ENCODE assay signal across 7 mouse cellular contexts in the genomic region with DNA sequence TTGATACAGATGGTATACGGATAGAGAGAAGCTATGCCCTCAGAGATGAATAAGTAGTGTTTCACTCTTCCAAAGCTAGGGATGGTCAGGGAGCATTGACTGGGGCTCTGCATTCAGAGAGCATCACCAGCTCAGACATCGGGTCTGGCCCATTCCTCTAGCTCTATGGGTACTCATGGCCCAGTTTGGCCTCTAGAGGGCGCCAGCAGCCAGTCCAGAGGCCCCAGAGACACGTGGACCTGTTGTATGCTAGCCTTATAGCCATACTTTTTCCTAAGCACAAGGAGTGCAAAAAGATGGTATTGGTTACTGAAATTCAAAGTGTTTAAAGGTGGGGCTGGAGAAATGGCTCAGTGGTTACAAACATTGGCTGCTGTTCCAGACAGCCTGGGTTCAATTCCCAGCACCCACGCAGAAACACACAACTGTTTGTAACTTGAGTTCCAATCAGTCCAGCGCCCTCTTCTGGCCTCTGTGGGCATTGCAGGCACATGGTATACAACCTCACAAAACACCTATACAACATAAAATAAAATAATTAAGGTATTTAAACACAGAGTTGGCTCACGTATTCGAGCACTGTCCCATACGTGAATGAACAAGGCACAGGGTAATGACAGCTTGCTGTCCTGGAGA.
DNase-seq lines count a peak whose midpoint lies in the region; ATAC-seq and TF ChIP-seq lines count a peak whose summit lies in the region.

No protein-coding gene starts in this region.

- no peak overlapping the region for H3K4me2 ChIP-seq in kidney, embryonic 14.5 days (replicated peaks; ENCODE audit: low read depth, low read length)
- no peak overlapping the region for H3K4me2 ChIP-seq in hindbrain, postnatal 0 days (ENCODE audit: low read depth, low read length)

- TF ChIP-seq CTCF in hindbrain, postnatal 0 days (IDR thresholded peaks at IDR 0.05; ENCODE audit: low read depth), result peak; percentile 70

- intact Hi-C loops in gastrocnemius, postnatal 14 days (cut with DNase I; ENCODE audit: low total_unique reads), result no loop called here

- no peak overlapping the region for H3K27ac ChIP-seq in kidney, embryonic 14.5 days (ENCODE audit: low read depth, low read length)
- no peak overlapping the region for H3K27ac ChIP-seq in hindbrain, postnatal 0 days

- no peaks in the 10 kb centered on the region for H3K36me3 ChIP-seq in kidney, embryonic 14.5 days (ENCODE audit: control insufficient read depth, insufficient read depth, low read length)
- H3K36me3 ChIP-seq in hindbrain, postnatal 0 days (ENCODE audit: insufficient read depth, low read length), result no peaks in the 10 kb centered on the region

- no peaks in the 10 kb centered on the region for H3K4me1 ChIP-seq in kidney, embryonic 14.5 days (ENCODE audit: control insufficient read depth, insufficient read depth, low read length)
- H3K4me1 ChIP-seq in hindbrain, postnatal 0 days (ENCODE audit: insufficient read depth, low read length), result peaks cover 14% of the 10 kb centered on the region

- ATAC-seq in kidney, embryonic 14.5 days (ENCODE audit: low FRiP score, low TSS enrichment), result no peak
- ATAC-seq in hindbrain, postnatal 0 days, result no peak
- no peak for ATAC-seq in erythroid progenitor cell, adult 5-6 weeks (replicated peaks; ENCODE audit: low FRiP score, poor library complexity, severe bottlenecking)

- H3K9me3 ChIP-seq in kidney, embryonic 14.5 days (ENCODE audit: control insufficient read depth, low read length), result no peaks in the 10 kb centered on the region
- H3K9me3 ChIP-seq in hindbrain, postnatal 0 days (ENCODE audit: low read length), result no peaks in the 10 kb centered on the region

- H3K27me3 ChIP-seq in kidney, embryonic 14.5 days (ENCODE audit: control insufficient read depth, insufficient read depth, low read length), result no peaks in the 10 kb centered on the region
- no peaks in the 10 kb centered on the region for H3K27me3 ChIP-seq in hindbrain, postnatal 0 days (ENCODE audit: insufficient read depth, low read length)

- H3K4me3 ChIP-seq in kidney, embryonic 14.5 days (ENCODE audit: low read length), result no peak overlapping the region
- H3K4me3 ChIP-seq in hindbrain, postnatal 0 days (ENCODE audit: low read length), result no peak overlapping the region

- DNase-seq in kidney, adult 11 months, result peak; percentile 4
- DNase-seq in 3T3-L1 (ENCODE audit: low read depth, low spot score) (peak; percentile 9), ES-CJ7 (ENCODE audit: low read depth, low spot score) (peak; percentile 77)
- peak; percentile 67 for DNase-seq in hindbrain, postnatal 0 days (ENCODE audit: low spot score)
- DNase-seq in gastrocnemius, postnatal 14 days, result no peak

- H3K9ac ChIP-seq in kidney, embryonic 14.5 days (ENCODE audit: low read depth, low read length), result no peak overlapping the region
- H3K9ac ChIP-seq in hindbrain, postnatal 0 days (replicated peaks; ENCODE audit: low read length), result no peak overlapping the region

- whole genome bisulfite sequencing in kidney, embryonic 14.5 days, result 63% methylated on average over 9 of the region's 9 CpGs
- 55% methylated on average over 9 of the region's 9 CpGs for WGBS in hindbrain, postnatal 0 days
